Comparison of ENCODE assay signal across 8 mouse cellular contexts in the genomic region with DNA sequence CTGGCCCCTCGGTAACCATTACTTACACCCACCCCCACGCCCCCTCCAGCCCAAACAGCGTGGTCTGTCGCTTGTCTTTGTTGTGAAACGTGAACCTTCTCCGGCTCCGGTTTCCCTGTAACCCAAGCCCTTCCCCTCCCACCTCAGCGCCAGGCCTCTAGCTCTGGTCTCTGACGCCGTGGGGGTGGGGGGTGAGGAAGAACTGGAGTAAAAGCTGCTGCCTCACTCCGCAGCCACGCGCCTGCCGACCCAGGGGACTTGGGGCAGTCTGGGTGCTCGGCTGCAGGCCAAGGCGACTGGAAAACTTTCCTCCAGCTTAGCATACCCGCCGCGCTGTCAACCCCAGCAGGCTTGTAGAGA. TPM values are rescaled to one million over a fixed set of nuclear protein-coding genes. Genes with fewer than 3 reads are reported as not detected.
DNase-seq lines count a peak whose midpoint lies in the region; ATAC-seq and TF ChIP-seq lines count a peak whose summit lies in the region.

No protein-coding gene starts in this region.

- no peak for TF ChIP-seq POLR2A in MEL (IDR thresholded peaks at IDR 0.05; ENCODE audit: control insufficient read depth in 1 of 2, insufficient read depth in 1 of 2, low read depth in 1 of 2, low read length in 2 of 2, poor library complexity in 1 of 2)

- no peaks in the 10 kb centered on the region for H3K27me3 ChIP-seq in MEL (ENCODE audit: control insufficient read depth in 1 of 2, insufficient read depth in 2 of 2, low read length in 2 of 2)
- no peaks in the 10 kb centered on the region for H3K27me3 ChIP-seq in intestine, embryonic 14.5 days (replicated peaks; ENCODE audit: control insufficient read depth, insufficient read depth, low read length)
- H3K27me3 ChIP-seq in liver, embryonic 14.5 days (ENCODE audit: control insufficient read depth, insufficient read depth, low read length), result peaks cover 43% of the 10 kb centered on the region
- H3K27me3 ChIP-seq in neural tube, embryonic 12.5 days (replicated peaks), result peaks cover 14% of the 10 kb centered on the region

- H3K9ac ChIP-seq in MEL (ENCODE audit: control insufficient read depth, low read depth, low read length, poor library complexity, severe bottlenecking), result peak overlapping the region; percentile 94
- H3K9ac ChIP-seq in intestine, embryonic 14.5 days (ENCODE audit: low read length), result peak overlapping the region; percentile 81
- H3K9ac ChIP-seq in liver, embryonic 14.5 days (replicated peaks), result no peak overlapping the region
- peak overlapping the region; percentile 78 for H3K9ac ChIP-seq in neural tube, embryonic 12.5 days

- intact Hi-C loops in gastrocnemius, adult 2 months (cut with DNase I), result no loop called here
- intact Hi-C loops in left cerebral cortex, postnatal 36 days (cut with DNase I), result no loop called here

- H3K4me3 ChIP-seq in MEL (ENCODE audit: control insufficient read depth in 1 of 2, insufficient read depth in 1 of 2, low read depth in 2 of 2, low read length in 2 of 2), result peak overlapping the region; percentile 56 to 72
- peak overlapping the region; percentile 90 for H3K4me3 ChIP-seq in gastrocnemius, adult 2 months
- peak overlapping the region; percentile 78 for H3K4me3 ChIP-seq in intestine, embryonic 14.5 days (ENCODE audit: low read depth, low read length)
- H3K4me3 ChIP-seq in liver, embryonic 14.5 days (ENCODE audit: insufficient read depth in 1 of 2, low read depth in 2 of 2, low read length in 2 of 2), result peak overlapping the region; percentile 64 to 68
- peak overlapping the region; percentile 66 for H3K4me3 ChIP-seq in neural tube, embryonic 12.5 days

- H3K9me3 ChIP-seq in MEL (replicated peaks; ENCODE audit: insufficient read depth, low read length), result no peaks in the 10 kb centered on the region
- H3K9me3 ChIP-seq in intestine, embryonic 14.5 days (ENCODE audit: control insufficient read depth, low read length), result no peaks in the 10 kb centered on the region
- H3K9me3 ChIP-seq in liver, embryonic 14.5 days (ENCODE audit: control insufficient read depth, low read length), result no peaks in the 10 kb centered on the region
- H3K9me3 ChIP-seq in neural tube, embryonic 12.5 days, result no peaks in the 10 kb centered on the region

- peaks cover 0 to 9% of the 10 kb centered on the region in 2 experiments; a peak in 3 of 4 replicates for H3K4me1 ChIP-seq in MEL (ENCODE audit: control insufficient read depth in 1 of 2, insufficient read depth in 2 of 2, low read length in 2 of 2)
- H3K4me1 ChIP-seq in intestine, embryonic 14.5 days (replicated peaks; ENCODE audit: control insufficient read depth, insufficient read depth, low read length), result peaks cover 36% of the 10 kb centered on the region
- peaks cover 0 to 13% of the 10 kb centered on the region in 2 experiments; a peak in 3 of 4 replicates for H3K4me1 ChIP-seq in liver, embryonic 14.5 days (replicated peaks; ENCODE audit: control insufficient read depth in 2 of 2, insufficient read depth in 2 of 2, low read length in 1 of 2)
- H3K4me1 ChIP-seq in neural tube, embryonic 12.5 days, result peaks cover 59% of the 10 kb centered on the region

- TF ChIP-seq RAD21 in MEL (IDR thresholded peaks at IDR 0.05; ENCODE audit: low read depth, low read length), result no peak

- H3K27ac ChIP-seq in MEL (ENCODE audit: control insufficient read depth, low read depth, low read length), result no peak overlapping the region
- peak overlapping the region; percentile 94 for H3K27ac ChIP-seq in gastrocnemius, adult 2 months
- H3K27ac ChIP-seq in intestine, embryonic 14.5 days (ENCODE audit: low read depth), result peak overlapping the region; percentile 96
- no peak overlapping the region for H3K27ac ChIP-seq in liver, embryonic 14.5 days
- H3K27ac ChIP-seq in neural tube, embryonic 12.5 days, result no peak overlapping the region

- no peaks in the 10 kb centered on the region for H3K36me3 ChIP-seq in MEL (ENCODE audit: control insufficient read depth in 1 of 2, insufficient read depth in 2 of 2, low read length in 2 of 2)
- peaks cover 18% of the 10 kb centered on the region for H3K36me3 ChIP-seq in intestine, embryonic 14.5 days (ENCODE audit: control insufficient read depth, insufficient read depth, low read length)
- no peaks in the 10 kb centered on the region for H3K36me3 ChIP-seq in liver, embryonic 14.5 days (replicated peaks; ENCODE audit: control insufficient read depth, insufficient read depth, low read depth)
- H3K36me3 ChIP-seq in neural tube, embryonic 12.5 days, result peaks cover 20% of the 10 kb centered on the region

- WGBS in intestine, embryonic 14.5 days, result under 1% methylated on average over 19 of the region's 19 CpGs
- 3% methylated on average over 19 of the region's 19 CpGs for WGBS in liver, embryonic 14.5 days (ENCODE audit: insufficient replicate concordance)
- under 1% methylated on average over 19 of the region's 19 CpGs for WGBS in neural tube, embryonic 12.5 days

- 0 out of 2 replicates have a peak, but pooled peaks have one; percentile 2 for ATAC-seq in intestine, embryonic 14.5 days (replicated peaks; ENCODE audit: low FRiP score, low TSS enrichment, low read depth)
- no peak for ATAC-seq in liver, embryonic 14.5 days (ENCODE audit: insufficient read depth)
- ATAC-seq in neural tube, embryonic 12.5 days (ENCODE audit: low FRiP score, low read depth), result no peak

- peak overlapping the region; percentile 91 for H3K4me2 ChIP-seq in intestine, embryonic 14.5 days (ENCODE audit: low read length)
- H3K4me2 ChIP-seq in liver, embryonic 14.5 days (ENCODE audit: low read depth), result peak overlapping the region; percentile 95
- H3K4me2 ChIP-seq in neural tube, embryonic 12.5 days (replicated peaks), result peak overlapping the region; percentile 98

- no peak for TF ChIP-seq CTCF in MEL (IDR thresholded peaks at IDR 0.05 in 2 of 3, conservative IDR thresholded peaks at IDR 0.05 in 1 of 3; ENCODE audit: control insufficient read depth in 1 of 3, insufficient read depth in 1 of 3, low read depth in 2 of 3, low read length in 3 of 3, poor library complexity in 1 of 3, severe bottlenecking in 1 of 3)
- TF ChIP-seq CTCF in gastrocnemius, adult 2 months (IDR thresholded peaks at IDR 0.05), result no peak
- TF ChIP-seq CTCF in liver, embryonic 14.5 days (IDR thresholded peaks at IDR 0.05; ENCODE audit: low read depth), result no peak

- DNase-seq in MEL (ENCODE audit: low read depth, low spot score), result peak; percentile 73
- peak; percentile 89 for DNase-seq in adrenal gland, postnatal 10 days
- peak; percentile 79 for DNase-seq in gastrocnemius, adult 2 months
- peak; percentile 81 for DNase-seq in intestine, embryonic 14.5 days (ENCODE audit: low spot score)
- no peak for DNase-seq in liver, embryonic 14.5 days (ENCODE audit: low read depth in 3 of 3, low spot score in 3 of 3)
- no peak for DNase-seq in left cerebral cortex, postnatal 36 days (ENCODE audit: low spot score in 2 of 2)
- no peak for DNase-seq in layer of hippocampus, adult 9-11 months

- H3K79me2 ChIP-seq in MEL (ENCODE audit: control insufficient read depth, insufficient read depth, low read length, poor library complexity), result peaks cover 8% of the 10 kb centered on the region; the same call in 1 of the 2 replicates

- TF ChIP-seq EP300 in MEL (IDR thresholded peaks at IDR 0.05; ENCODE audit: low read depth in 1 of 2, low read length in 2 of 2), result no peak
- TF ChIP-seq EP300 in liver, embryonic 14.5 days (IDR thresholded peaks at IDR 0.05; ENCODE audit: low read depth), result no peak

RNA-seq across cellular contexts. Expression of gene Six5, which starts 1.3 kb away (rescaled TPM):
- 2.7 and 3.0 TPM in 2 replicates for total RNA-seq in MEL (2012; rRNA removed)
- polyA plus RNA-seq in MEL (2012; ENCODE audit: insufficient read depth in 1 of 2, insufficient read length in 2 of 2, low read depth in 1 of 2, low replicate concordance in 2 of 2, missing spikeins in 1 of 2), result 1 to 10 TPM in 1 of 2 experiments, not detected in 1; 7.7 TPM
- total RNA-seq in adrenal gland, postnatal 10 days (2021), result 10 to 100 TPM; 12.3 to 17.3 TPM
- 1 to 10 TPM in 1 of 2 experiments, under 1 TPM in 1; 0.89 to 2.3 TPM for total RNA-seq in gastrocnemius, adult 2 months (2021)
- polyA plus RNA-seq in intestine, embryonic 14.5 days (2014; fragmentation: Nextera tagmentation; extraction: Ambion mirVana), result 15.7 and 15.8 TPM in 2 replicates
- 3.3 and 4.3 TPM in 2 replicates for polyA plus RNA-seq in liver, embryonic 14.5 days (2012; rRNA removed)
- 0.60 and 1.3 TPM in 2 replicates for polyA plus RNA-seq in liver, embryonic 14.5 days (2014; fragmentation: Nextera tagmentation; extraction: Ambion mirVana)
- 4.5 and 5.2 TPM in 2 replicates for polyA plus RNA-seq in neural tube, embryonic 12.5 days (2016; fragmentation: Nextera tagmentation; extraction: Ambion mirVana)
- 1 to 10 TPM; 1.6 to 2.6 TPM for total RNA-seq in left cerebral cortex, postnatal 36 days (2021)

RNA-seq across cellular contexts. Expression of gene Dmpk, which starts 12.1 kb away (rescaled TPM):
- 4.1 and 5.4 TPM in 2 replicates for total RNA-seq in MEL (2012; rRNA removed)
- polyA plus RNA-seq in MEL (2012; ENCODE audit: insufficient read depth in 1 of 2, insufficient read length in 2 of 2, low read depth in 1 of 2, low replicate concordance in 2 of 2, missing spikeins in 1 of 2), result 10 to 100 TPM in 1 of 2 experiments, not detected in 1; 29.3 TPM
- 10 to 100 TPM; 51.8 to 93.9 TPM for total RNA-seq in adrenal gland, postnatal 10 days (2021)
- 100 to 1,000 TPM; 265 to 336 TPM for total RNA-seq in gastrocnemius, adult 2 months (2021)
- polyA plus RNA-seq in intestine, embryonic 14.5 days (2014; fragmentation: Nextera tagmentation; extraction: Ambion mirVana), result 57.4 and 60.0 TPM in 2 replicates
- polyA plus RNA-seq in liver, embryonic 14.5 days (2012; rRNA removed), result 17.9 and 20.7 TPM in 2 replicates
- polyA plus RNA-seq in liver, embryonic 14.5 days (2014; fragmentation: Nextera tagmentation; extraction: Ambion mirVana), result 8.3 and 10.6 TPM in 2 replicates
- polyA plus RNA-seq in neural tube, embryonic 12.5 days (2016; fragmentation: Nextera tagmentation; extraction: Ambion mirVana), result 13.7 and 18.2 TPM in 2 replicates
- 10 to 100 TPM; 21.4 to 40.2 TPM for total RNA-seq in left cerebral cortex, postnatal 36 days (2021)

RNA-seq across cellular contexts. Expression of gene Dmwd, which starts 19.7 kb away (rescaled TPM):
- 18.3 and 19.4 TPM in 2 replicates for total RNA-seq in MEL (2012; rRNA removed)
- polyA plus RNA-seq in MEL (2012; ENCODE audit: insufficient read depth in 1 of 2, insufficient read length in 2 of 2, low read depth in 1 of 2, low replicate concordance in 2 of 2, missing spikeins in 1 of 2), result 10 to 100 TPM; 51.5 to 70.3 TPM
- total RNA-seq in adrenal gland, postnatal 10 days (2021), result 10 to 100 TPM; 43.5 to 48.4 TPM
- 10 to 100 TPM; 31.9 to 32.1 TPM for total RNA-seq in gastrocnemius, adult 2 months (2021)
- 15.8 and 16.0 TPM in 2 replicates for polyA plus RNA-seq in intestine, embryonic 14.5 days (2014; fragmentation: Nextera tagmentation; extraction: Ambion mirVana)
- polyA plus RNA-seq in liver, embryonic 14.5 days (2012; rRNA removed), result 18.1 and 20.2 TPM in 2 replicates
- polyA plus RNA-seq in liver, embryonic 14.5 days (2014; fragmentation: Nextera tagmentation; extraction: Ambion mirVana), result 3.5 and 3.7 TPM in 2 replicates
- 29.6 and 30.7 TPM in 2 replicates for polyA plus RNA-seq in neural tube, embryonic 12.5 days (2016; fragmentation: Nextera tagmentation; extraction: Ambion mirVana)
- total RNA-seq in left cerebral cortex, postnatal 36 days (2021), result 100 to 1,000 TPM; 146 to 148 TPM

RNA-seq across cellular contexts. Expression of gene Gm4969, which starts 22.4 kb away (rescaled TPM):
- not detected in 2 replicates for total RNA-seq in MEL (2012; rRNA removed)
- not detected for polyA plus RNA-seq in MEL (2012; ENCODE audit: insufficient read depth in 1 of 2, insufficient read length in 2 of 2, low read depth in 1 of 2, low replicate concordance in 2 of 2, missing spikeins in 1 of 2)
- total RNA-seq in adrenal gland, postnatal 10 days (2021), result under 1 TPM; 0.21 to 0.24 TPM
- total RNA-seq in gastrocnemius, adult 2 months (2021), result not detected
- polyA plus RNA-seq in intestine, embryonic 14.5 days (2014; fragmentation: Nextera tagmentation; extraction: Ambion mirVana), result 3.7 and 4.7 TPM in 2 replicates
- polyA plus RNA-seq in liver, embryonic 14.5 days (2012; rRNA removed), result 0.14 and 0.25 TPM in 2 replicates
- polyA plus RNA-seq in liver, embryonic 14.5 days (2014; fragmentation: Nextera tagmentation; extraction: Ambion mirVana), result 0.16 and 0.22 TPM in 2 replicates
- polyA plus RNA-seq in neural tube, embryonic 12.5 days (2016; fragmentation: Nextera tagmentation; extraction: Ambion mirVana), result 1.0 and 1.1 TPM in 2 replicates
- under 1 TPM; 0.37 to 0.41 TPM for total RNA-seq in left cerebral cortex, postnatal 36 days (2021)

RNA-seq across cellular contexts. Expression of gene Fbxo46, which starts 23.9 kb away (rescaled TPM):
- 11.5 and 13.7 TPM in 2 replicates for total RNA-seq in MEL (2012; rRNA removed)
- 10 to 100 TPM in 1 of 2 experiments, not detected in 1; 10.1 TPM for polyA plus RNA-seq in MEL (2012; ENCODE audit: insufficient read depth in 1 of 2, insufficient read length in 2 of 2, low read depth in 1 of 2, low replicate concordance in 2 of 2, missing spikeins in 1 of 2)
- 10 to 100 TPM; 10.7 to 11.1 TPM for total RNA-seq in adrenal gland, postnatal 10 days (2021)
- 1 to 10 TPM; 2.3 to 3.0 TPM for total RNA-seq in gastrocnemius, adult 2 months (2021)
- polyA plus RNA-seq in intestine, embryonic 14.5 days (2014; fragmentation: Nextera tagmentation; extraction: Ambion mirVana), result 8.1 and 8.8 TPM in 2 replicates
- 2.0 and 2.6 TPM in 2 replicates for polyA plus RNA-seq in liver, embryonic 14.5 days (2012; rRNA removed)
- polyA plus RNA-seq in liver, embryonic 14.5 days (2014; fragmentation: Nextera tagmentation; extraction: Ambion mirVana), result 2.6 and 3.0 TPM in 2 replicates
- polyA plus RNA-seq in neural tube, embryonic 12.5 days (2016; fragmentation: Nextera tagmentation; extraction: Ambion mirVana), result 18.3 and 19.9 TPM in 2 replicates
- 10 to 100 TPM; 14.0 to 14.3 TPM for total RNA-seq in left cerebral cortex, postnatal 36 days (2021)

Comparison
In these comparisons a context has a peak if more than half of its experiments do, and no peak if none do; other contexts are left out.
1. DNase-seq: peak in MEL (single experiment), adrenal gland, postnatal 10 days (single experiment), gastrocnemius, adult 2 months (single experiment) and intestine, embryonic 14.5 days (single experiment); none in liver, embryonic 14.5 days (0 of 3), left cerebral cortex, postnatal 36 days (0 of 2) and layer of hippocampus, adult 9-11 months (single experiment).
2. H3K27ac ChIP-seq: peak in gastrocnemius, adult 2 months (single experiment) and intestine, embryonic 14.5 days (single experiment); none in MEL (single experiment), liver, embryonic 14.5 days (single experiment) and neural tube, embryonic 12.5 days (single experiment).
3. Peak in every context shown above with its lines, with median percentiles within 50 percentile points of each other: H3K4me3 ChIP-seq and H3K4me2 ChIP-seq.